In the genomic region with DNA sequence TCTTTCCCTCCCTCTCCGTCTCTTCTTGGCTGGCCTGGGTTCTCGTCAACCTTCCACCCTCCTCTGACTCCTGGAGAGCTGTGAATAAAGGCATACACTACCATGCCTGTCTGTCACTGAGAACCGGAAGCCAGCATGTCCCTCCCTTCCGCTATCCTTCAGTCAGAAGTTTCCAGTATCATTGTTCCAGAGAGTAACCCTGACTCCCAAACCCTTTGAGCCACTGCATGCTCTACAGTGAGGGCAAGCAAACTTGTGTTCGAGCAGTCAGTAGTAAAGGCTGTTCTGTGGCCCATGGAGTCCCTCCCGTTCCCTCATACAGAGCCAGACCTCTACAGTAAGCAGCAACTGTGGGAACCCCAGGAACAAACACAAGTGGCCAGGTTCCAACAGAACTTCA, we compare ENCODE assay signal across 16 mouse cellular contexts. TPM values are rescaled to one million over a fixed set of nuclear protein-coding genes. Genes with fewer than 3 reads are reported as not detected.
DNase-seq lines count a peak whose midpoint lies in the region; ATAC-seq and TF ChIP-seq lines count a peak whose summit lies in the region.
"Had no signal": no experiment of that assay in that cellular context is flagged by ENCODE, and none has a peak within 500 bp of the region (broad histone marks: within the 10 kb centered on the region; RNA-seq: fewer than 3 reads in every experiment).

No protein-coding gene starts in this region.

- 70% methylated on average over 6 of the region's 6 CpGs for WGBS in heart, embryonic 13.5 days
- 63% methylated on average over 6 of the region's 6 CpGs for WGBS in lung, embryonic 16.5 days
- 52% methylated on average over 6 of the region's 6 CpGs for WGBS in lung, adult 2 months
- WGBS in hindbrain, embryonic 12.5 days: 71% methylated on average over 6 of the region's 6 CpGs
- 73% methylated on average over 6 of the region's 6 CpGs for WGBS in midbrain, postnatal 0 days
- WGBS in intestine, embryonic 16.5 days: 80% methylated on average over 6 of the region's 6 CpGs

- H3K27me3 ChIP-seq in heart, embryonic 13.5 days (replicated peaks): no peaks in the 10 kb centered on the region
- no peaks in the 10 kb centered on the region for H3K27me3 ChIP-seq in lung, embryonic 16.5 days (ENCODE audit: control insufficient read depth, insufficient read depth, low read depth, low read length)
- no peaks in the 10 kb centered on the region for H3K27me3 ChIP-seq in hindbrain, embryonic 12.5 days
- no peaks in the 10 kb centered on the region for H3K27me3 ChIP-seq in midbrain, postnatal 0 days (ENCODE audit: insufficient read depth, low read length)
- H3K27me3 ChIP-seq in intestine, embryonic 16.5 days (replicated peaks; ENCODE audit: control insufficient read depth, insufficient read depth, low read length): no peaks in the 10 kb centered on the region

- no peak overlapping the region for H3K4me2 ChIP-seq in heart, embryonic 13.5 days
- H3K4me2 ChIP-seq in lung, embryonic 16.5 days (ENCODE audit: low read depth, low read length): no peak overlapping the region
- no peak overlapping the region for H3K4me2 ChIP-seq in hindbrain, embryonic 12.5 days (replicated peaks)
- no peak overlapping the region for H3K4me2 ChIP-seq in midbrain, postnatal 0 days (ENCODE audit: low read depth, low read length, poor library complexity, severe bottlenecking)
- H3K4me2 ChIP-seq in intestine, embryonic 16.5 days (ENCODE audit: low read depth, low read length): no peak overlapping the region

- peaks cover 57% of the 10 kb centered on the region for H3K36me3 ChIP-seq in heart, embryonic 13.5 days
- H3K36me3 ChIP-seq in lung, embryonic 16.5 days (ENCODE audit: control insufficient read depth, insufficient read depth, low read length): peaks cover 31% of the 10 kb centered on the region
- H3K36me3 ChIP-seq in hindbrain, embryonic 12.5 days: peaks cover 54% of the 10 kb centered on the region
- peaks cover 33% of the 10 kb centered on the region for H3K36me3 ChIP-seq in midbrain, postnatal 0 days (ENCODE audit: insufficient read depth, low read length)
- peaks cover 4% of the 10 kb centered on the region; the same call in 1 of the 2 replicates for H3K36me3 ChIP-seq in intestine, embryonic 16.5 days (ENCODE audit: control insufficient read depth, insufficient read depth, low read length)

- peak overlapping the region; percentile 34; the same call in 1 of the 2 replicates for H3K27ac ChIP-seq in heart, embryonic 13.5 days (replicated peaks)
- 0 out of 2 replicates have a peak overlapping the region, but pooled peaks have one; percentile 32 for H3K27ac ChIP-seq in lung, embryonic 16.5 days (ENCODE audit: low read length)
- peak overlapping the region; percentile 66; the same call in 1 of the 2 replicates for H3K27ac ChIP-seq in hindbrain, embryonic 12.5 days
- H3K27ac ChIP-seq in midbrain, postnatal 0 days (ENCODE audit: low read depth, low read length): peak overlapping the region; percentile 52; the same call in 1 of the 2 replicates
- H3K27ac ChIP-seq in intestine, embryonic 16.5 days (ENCODE audit: low read length): no peak overlapping the region
- H3K27ac ChIP-seq: embryonic facial prominence, embryonic 10.5 days; liver, embryonic 14.5 days had no signal

- TF ChIP-seq CTCF in lung, adult 2 months (IDR thresholded peaks at IDR 0.05; ENCODE audit: insufficient read depth, low read length): no peak
- no peak for TF ChIP-seq CTCF in midbrain, postnatal 0 days (IDR thresholded peaks at IDR 0.05)

- TF ChIP-seq POLR2A in lung, adult 2 months (IDR thresholded peaks at IDR 0.05; ENCODE audit: borderline replicate concordance, extremely low read depth, low read depth, low read length): no peak

- DNase-seq in heart, adult 18-20 months: no peak
- no peak for DNase-seq in lung, adult 2 months
- no peak for DNase-seq in midbrain, postnatal 0 days (ENCODE audit: low spot score)
- DNase-seq in ovary, postnatal 36 days (ENCODE audit: low spot score): no peak
- DNase-seq: adrenal gland, adult 8-10 months; cerebellum, postnatal 14 days; kidney, postnatal 10 days; layer of hippocampus, adult 9-11 months; thymus, postnatal 14 days had no signal

- H3K9me3 ChIP-seq in heart, embryonic 13.5 days: no peaks in the 10 kb centered on the region
- no peaks in the 10 kb centered on the region for H3K9me3 ChIP-seq in lung, embryonic 16.5 days (ENCODE audit: control insufficient read depth, low read length)
- H3K9me3 ChIP-seq in hindbrain, embryonic 12.5 days (replicated peaks): no peaks in the 10 kb centered on the region
- H3K9me3 ChIP-seq in midbrain, postnatal 0 days (ENCODE audit: low read length): no peaks in the 10 kb centered on the region
- no peaks in the 10 kb centered on the region for H3K9me3 ChIP-seq in intestine, embryonic 16.5 days (ENCODE audit: control insufficient read depth, low read length)
- H3K9me3 ChIP-seq: embryonic facial prominence, embryonic 10.5 days; G1E had no signal

- H3K4me1 ChIP-seq in heart, embryonic 13.5 days: peaks cover 7% of the 10 kb centered on the region
- peaks cover 2% of the 10 kb centered on the region for H3K4me1 ChIP-seq in lung, embryonic 16.5 days (replicated peaks; ENCODE audit: control insufficient read depth, insufficient read depth, low read length)
- H3K4me1 ChIP-seq in lung, adult 2 months (ENCODE audit: control insufficient read depth, insufficient read depth, low read length): peaks cover 8% of the 10 kb centered on the region; the same call in 1 of the 2 replicates
- H3K4me1 ChIP-seq in hindbrain, embryonic 12.5 days: peaks cover 2% of the 10 kb centered on the region; the same call in 1 of the 2 replicates
- no peaks in the 10 kb centered on the region for H3K4me1 ChIP-seq in midbrain, postnatal 0 days (ENCODE audit: insufficient read depth, low read length)
- H3K4me1 ChIP-seq in intestine, embryonic 16.5 days (ENCODE audit: control insufficient read depth, insufficient read depth, low read length): no peaks in the 10 kb centered on the region
- H3K4me1 ChIP-seq: embryonic facial prominence, embryonic 10.5 days had no signal

- H3K4me3 ChIP-seq in heart, embryonic 13.5 days: no peak overlapping the region
- no peak overlapping the region for H3K4me3 ChIP-seq in lung, embryonic 16.5 days (ENCODE audit: low read length)
- no peak overlapping the region for H3K4me3 ChIP-seq in lung, adult 2 months (replicated peaks; ENCODE audit: extremely low read depth, low read depth, low read length)
- H3K4me3 ChIP-seq in hindbrain, embryonic 12.5 days: no peak overlapping the region
- no peak overlapping the region for H3K4me3 ChIP-seq in midbrain, postnatal 0 days (ENCODE audit: low read depth, low read length)
- H3K4me3 ChIP-seq in intestine, embryonic 16.5 days (ENCODE audit: low read length): no peak overlapping the region
- H3K4me3 ChIP-seq: embryonic facial prominence, embryonic 10.5 days had no signal

- no peak overlapping the region for H3K9ac ChIP-seq in heart, embryonic 13.5 days
- no peak overlapping the region for H3K9ac ChIP-seq in lung, embryonic 16.5 days (ENCODE audit: low read length)
- H3K9ac ChIP-seq in hindbrain, embryonic 12.5 days: no peak overlapping the region
- H3K9ac ChIP-seq in midbrain, postnatal 0 days (replicated peaks; ENCODE audit: low read length, poor library complexity, severe bottlenecking): no peak overlapping the region
- H3K9ac ChIP-seq in intestine, embryonic 16.5 days (ENCODE audit: low read depth, low read length): no peak overlapping the region
- H3K9ac ChIP-seq: liver, embryonic 14.5 days had no signal

- ATAC-seq in heart, embryonic 13.5 days (ENCODE audit: extremely low read depth, insufficient number of reproducible peaks, low FRiP score, low TSS enrichment): no peak
- ATAC-seq in lung, embryonic 16.5 days (ENCODE audit: low read depth): no peak
- ATAC-seq in hindbrain, embryonic 12.5 days (ENCODE audit: low FRiP score): no peak
- ATAC-seq in midbrain, postnatal 0 days (ENCODE audit: low FRiP score): no peak
- no peak for ATAC-seq in intestine, embryonic 16.5 days

RNA-seq across cellular contexts. Expression of gene Arl3, which starts 25.4 kb away (rescaled TPM):
- polyA plus RNA-seq in heart, embryonic 13.5 days (2015; fragmentation: Nextera tagmentation; extraction: Ambion mirVana): 82.1 and 97.1 TPM in 2 replicates
- 10 to 100 TPM; 34.6 to 38.1 TPM for total RNA-seq in heart, adult 18-20 months (2021)
- polyA plus RNA-seq in lung, embryonic 16.5 days (2015; fragmentation: Nextera tagmentation; extraction: Ambion mirVana): 113 and 118 TPM in 2 replicates
- 21.5 and 27.1 TPM in 2 replicates for polyA plus RNA-seq in lung, adult 2 months (2012; rRNA removed)
- polyA plus RNA-seq in hindbrain, embryonic 12.5 days (2016; fragmentation: Nextera tagmentation; extraction: Ambion mirVana): 190 and 196 TPM in 2 replicates
- total RNA-seq in midbrain, postnatal 0 days (2014; rRNA removed): 94.5 and 109 TPM in 2 replicates
- polyA plus RNA-seq in midbrain, postnatal 0 days (2015; fragmentation: Nextera tagmentation; extraction: Ambion mirVana): 192 and 194 TPM in 2 replicates
- 53.9 and 64.5 TPM in 2 replicates for polyA plus RNA-seq in intestine, embryonic 16.5 days (2015; fragmentation: Nextera tagmentation; extraction: Ambion mirVana)

RNA-seq across cellular contexts. Expression of gene Sfxn2, which starts 25.6 kb away (rescaled TPM):
- 8.1 and 9.1 TPM in 2 replicates for polyA plus RNA-seq in heart, embryonic 13.5 days (2015; fragmentation: Nextera tagmentation; extraction: Ambion mirVana)
- total RNA-seq in heart, adult 18-20 months (2021): 1 to 10 TPM; 2.0 to 2.8 TPM
- 24.6 and 28.4 TPM in 2 replicates for polyA plus RNA-seq in lung, embryonic 16.5 days (2015; fragmentation: Nextera tagmentation; extraction: Ambion mirVana)
- 3.8 and 6.5 TPM in 2 replicates for polyA plus RNA-seq in lung, adult 2 months (2012; rRNA removed)
- polyA plus RNA-seq in hindbrain, embryonic 12.5 days (2016; fragmentation: Nextera tagmentation; extraction: Ambion mirVana): 14.6 and 15.0 TPM in 2 replicates
- total RNA-seq in midbrain, postnatal 0 days (2014; rRNA removed): 5.9 and 6.0 TPM in 2 replicates
- polyA plus RNA-seq in midbrain, postnatal 0 days (2015; fragmentation: Nextera tagmentation; extraction: Ambion mirVana): 9.5 and 9.8 TPM in 2 replicates
- polyA plus RNA-seq in intestine, embryonic 16.5 days (2015; fragmentation: Nextera tagmentation; extraction: Ambion mirVana): 16.7 and 18.1 TPM in 2 replicates

RNA-seq across cellular contexts. Expression of gene Trim8, which starts 46.1 kb away (rescaled TPM):
- polyA plus RNA-seq in heart, embryonic 13.5 days (2015; fragmentation: Nextera tagmentation; extraction: Ambion mirVana): 13.2 and 13.9 TPM in 2 replicates
- 10 to 100 TPM; 33.9 to 38.8 TPM for total RNA-seq in heart, adult 18-20 months (2021)
- 22.4 and 24.9 TPM in 2 replicates for polyA plus RNA-seq in lung, embryonic 16.5 days (2015; fragmentation: Nextera tagmentation; extraction: Ambion mirVana)
- 87.2 and 115 TPM in 2 replicates for polyA plus RNA-seq in lung, adult 2 months (2012; rRNA removed)
- 41.8 and 44.7 TPM in 2 replicates for polyA plus RNA-seq in hindbrain, embryonic 12.5 days (2016; fragmentation: Nextera tagmentation; extraction: Ambion mirVana)
- total RNA-seq in midbrain, postnatal 0 days (2014; rRNA removed): 96.6 and 103 TPM in 2 replicates
- polyA plus RNA-seq in midbrain, postnatal 0 days (2015; fragmentation: Nextera tagmentation; extraction: Ambion mirVana): 27.8 and 30.4 TPM in 2 replicates
- polyA plus RNA-seq in intestine, embryonic 16.5 days (2015; fragmentation: Nextera tagmentation; extraction: Ambion mirVana): 10.1 and 13.7 TPM in 2 replicates

RNA-seq across cellular contexts. Expression of gene Wbp1l, which starts 51.3 kb away (rescaled TPM):
- 41.6 and 42.0 TPM in 2 replicates for polyA plus RNA-seq in heart, embryonic 13.5 days (2015; fragmentation: Nextera tagmentation; extraction: Ambion mirVana)
- total RNA-seq in heart, adult 18-20 months (2021): 10 to 100 TPM; 46.9 to 60.7 TPM
- 43.9 and 44.0 TPM in 2 replicates for polyA plus RNA-seq in lung, embryonic 16.5 days (2015; fragmentation: Nextera tagmentation; extraction: Ambion mirVana)
- 47.3 and 54.3 TPM in 2 replicates for polyA plus RNA-seq in lung, adult 2 months (2012; rRNA removed)
- polyA plus RNA-seq in hindbrain, embryonic 12.5 days (2016; fragmentation: Nextera tagmentation; extraction: Ambion mirVana): 54.6 and 56.4 TPM in 2 replicates
- 44.2 and 44.8 TPM in 2 replicates for total RNA-seq in midbrain, postnatal 0 days (2014; rRNA removed)
- polyA plus RNA-seq in midbrain, postnatal 0 days (2015; fragmentation: Nextera tagmentation; extraction: Ambion mirVana): 27.1 and 27.8 TPM in 2 replicates
- 39.3 and 40.0 TPM in 2 replicates for polyA plus RNA-seq in intestine, embryonic 16.5 days (2015; fragmentation: Nextera tagmentation; extraction: Ambion mirVana)
